Mouse (Mus musculus) forebrain, postnatal 0 days (tissue): ENCODE data around the gene Macf1. TPM values are rescaled to one million over a fixed set of nuclear protein-coding genes. Genes with fewer than 3 reads are reported as not detected.
"Not testable (repeated sequence)": the region's sequence is repeated elsewhere in the genome, so short reads cannot be mapped to it uniquely, and the experiment has no call there.

ENCODE experiments used
- ATAC-seq: fragments of 200-750 bp; cut with Nextera tagmentation; 2 replicates; pipeline ENCODE4 v1.8.0; 2017; ENCODE audit warnings: mild to moderate bottlenecking, moderate library complexity
- DNase-seq: peaks from one replicate; pipeline ENCODE4 v3.0.0-alpha.2; 2015
- H3K27ac ChIP-seq: fragments of 300-500 bp; sonication (generic); 2 replicates; pipeline ENCODE4 v1.5.1; 2014; ENCODE audit warnings: low read depth, mild to moderate bottlenecking, antibody characterized with exemption, low read length, moderate library complexity, mixed read lengths
- H3K27me3 ChIP-seq: fragments of 300-500 bp; sonication (generic); 2 replicates; pipeline ENCODE4 v1.6.1; 2014; ENCODE audit warnings: mild to moderate bottlenecking, low read length, mixed read lengths; ENCODE audit not compliant: insufficient read depth
- H3K36me3 ChIP-seq: fragments of 300-500 bp; sonication (generic); 2 replicates; pipeline ENCODE4 v1.6.1; 2014; ENCODE audit warnings: mild to moderate bottlenecking, moderate library complexity; ENCODE audit not compliant: insufficient read depth
- H3K4me1 ChIP-seq: fragments of 300-500 bp; sonication (generic); 2 replicates; pipeline ENCODE4 v1.6.1; 2014; ENCODE audit warnings: antibody characterized with exemption; ENCODE audit not compliant: insufficient read depth
- H3K4me2 ChIP-seq: fragments of 300-500 bp; sonication (generic); 2 replicates; pipeline ENCODE4 v1.6.1; 2014; ENCODE audit warnings: low read depth, mild to moderate bottlenecking, moderate library complexity
- H3K4me3 ChIP-seq: fragments of 300-500 bp; sonication (generic); 2 replicates; pipeline ENCODE4 v1.5.1; 2014; ENCODE audit warnings: low read depth, low read length, mixed read lengths
- H3K9ac ChIP-seq: fragments of 300-500 bp; sonication (generic); 2 replicates; pipeline ENCODE4 v1.6.1; 2014; ENCODE audit warnings: mild to moderate bottlenecking
- H3K9me3 ChIP-seq: fragments of 300-500 bp; sonication (generic); 2 replicates; pipeline ENCODE4 v1.6.1; 2016; ENCODE audit warnings: low read length
- CTCF ChIP-seq: sonication (generic); IDR thresholded peaks from 2 replicates; pipeline ENCODE4 v1.5.1; 2016; ENCODE audit warnings: antibody characterized with exemption, control low read depth, low read depth
- WGBS: fragments of 180-500 bp; shearing (Covaris S2); extraction: QIAGEN DNeasy Blood & Tissue Kit; methylation state at CpG from one replicate; pipeline ENCODE4 v1.1.7; 2014; 5-methylcytosine and 5-hydroxymethylcytosine counted together
- polyA plus RNA-seq: library from polyadenylated mRNA; unstranded; fragments of >200 nt; fragmentation: Nextera tagmentation; extraction: Ambion mirVana; gene quantifications from 2 replicates; pipeline ENCODE4 v1.2.1, GENCODE M21; 2015
- total RNA-seq: library from RNA; depleted of rRNA; stranded (reverse); fragments of >200 nt; gene quantifications from 2 replicates; pipeline ENCODE4 v1.2.3, GENCODE M21; 2014

The Macf1 gene
- total and polyA plus RNA-seq, 2 experiments from 2014 or later = 58.2 to 345 TPM

DNA sequence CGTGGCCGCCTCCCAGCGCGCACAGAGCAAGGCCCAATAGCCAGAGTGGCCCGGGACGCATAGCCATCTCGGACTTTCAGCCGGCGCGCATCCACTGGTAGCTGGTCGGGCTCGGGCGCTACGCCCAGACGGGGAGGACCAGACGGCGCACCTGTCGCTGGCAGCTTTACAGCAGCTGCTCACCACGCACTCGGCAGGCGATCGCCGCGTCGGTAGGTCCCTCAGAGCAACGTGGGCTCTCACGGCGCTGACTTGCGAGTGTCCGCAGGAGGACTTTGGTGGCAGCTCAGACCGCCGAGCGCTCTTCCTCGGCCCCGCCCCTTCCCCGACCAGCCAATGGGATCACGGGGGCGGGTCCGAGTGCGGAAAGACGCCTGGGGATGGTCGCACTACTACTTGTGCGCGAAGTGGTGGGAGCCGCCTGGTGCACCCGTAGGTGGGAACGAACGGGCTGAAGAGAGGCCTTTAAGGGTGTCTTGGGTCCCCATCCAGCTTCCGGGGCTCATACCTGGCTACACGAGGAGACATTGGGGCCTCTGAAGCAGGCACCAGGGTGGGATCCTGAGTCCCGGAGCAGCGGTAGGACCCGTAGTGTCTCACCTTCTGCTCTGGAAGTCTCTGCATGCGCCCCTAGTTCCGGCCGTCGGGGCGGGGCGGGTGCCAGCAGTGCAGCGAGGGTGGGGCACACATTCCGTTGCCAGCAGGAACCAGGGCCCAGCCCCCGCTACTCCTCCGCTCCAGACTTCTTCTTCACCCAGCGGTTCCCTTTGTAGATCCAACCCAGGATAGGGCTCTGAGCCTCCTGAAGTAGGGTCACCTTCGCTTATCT lies 341.3 kb downstream of the Macf1 start, which contains the start of gene Bmp8a:
Bmp8a (minus strand) TSS at position 611 of the 829 bp plus-strand sequence.
- H3K4me3 ChIP-seq = peak within 1 kb of the TSS; percentile 45
- no peak for TF ChIP-seq CTCF
- H3K27ac ChIP-seq = no peak within 1 kb of the TSS
- H3K9me3 ChIP-seq = no peaks in the 10 kb centered on the region
- H3K4me2 ChIP-seq = peak within 1 kb of the TSS; percentile 68
- peaks cover 33% of the 10 kb centered on the region for H3K27me3 ChIP-seq
- peaks cover 5% of the 10 kb centered on the region; the same call in 1 of the 2 replicates for H3K36me3 ChIP-seq
- peak; percentile 74 for DNase-seq
- WGBS = 1% methylated on average over 65 of the region's 65 CpGs
- H3K4me1 ChIP-seq = no peaks in the 10 kb centered on the region
- ATAC-seq = peak; percentile 89
- H3K9ac ChIP-seq = no peak within 1 kb of the TSS

DNA sequence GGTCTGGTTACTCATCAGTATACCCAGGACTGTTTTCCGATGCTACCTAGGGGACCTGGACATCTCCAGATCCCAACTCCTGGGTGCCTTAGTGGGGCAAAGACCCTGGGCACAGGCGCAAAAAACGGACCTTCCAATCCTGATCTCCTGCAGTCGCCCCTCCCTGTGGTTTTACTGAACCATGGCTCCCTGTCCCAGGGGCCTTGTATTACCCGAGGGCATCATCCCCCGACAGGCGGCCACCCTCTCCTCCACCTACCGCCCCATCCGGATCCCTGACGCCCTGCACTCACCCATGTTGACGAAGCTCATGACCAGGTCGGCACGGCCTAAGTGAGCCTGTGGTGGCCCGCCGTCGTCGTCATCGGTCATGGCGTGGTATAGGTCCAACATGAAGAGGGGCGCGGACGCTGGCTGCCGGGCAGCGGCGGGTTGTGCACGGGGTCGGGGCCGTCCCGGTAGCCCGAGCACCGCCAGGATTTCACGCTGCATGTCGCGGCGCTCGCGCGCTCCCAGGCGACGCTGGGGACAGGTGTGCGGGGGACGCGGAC lies 342.0 kb downstream of the Macf1 start:
- H3K4me2 ChIP-seq = peak overlapping the region; percentile 68
- H3K9ac ChIP-seq = no peak overlapping the region
- TF ChIP-seq CTCF = no peak
- no peak overlapping the region for H3K27ac ChIP-seq
- DNase-seq (no peak), ATAC-seq (peak; percentile 19)
- peak overlapping the region; percentile 45 for H3K4me3 ChIP-seq
- H3K36me3 ChIP-seq = 0 out of 2 replicates have a peak, but pooled peaks cover 2% of the 10 kb centered on the region
- no peaks in the 10 kb centered on the region for H3K4me1 ChIP-seq
- no peaks in the 10 kb centered on the region for H3K9me3 ChIP-seq
- WGBS = 2% methylated on average over 43 of the region's 43 CpGs
- H3K27me3 ChIP-seq = peaks cover 33% of the 10 kb centered on the region

GRCm38 (mm10) chr4:123340232-123340631 lies 343.9 kb downstream of the Macf1 start:
- Histone ChIP-seq H3K4me3 (no peak overlapping the region), H3K27ac (no peak overlapping the region), H3K27me3 (peaks cover 33% of the 10 kb centered on the region), H3K4me2 (no peak overlapping the region), H3K9ac (no peak overlapping the region), H3K4me1 (no peaks in the 10 kb centered on the region), H3K36me3 (no peaks in the 10 kb centered on the region), H3K9me3 (no peaks in the 10 kb centered on the region)
- ATAC-seq = no peak
- 68% methylated on average over 5 of the region's 5 CpGs for WGBS
- no peak for TF ChIP-seq CTCF
- no peak for DNase-seq

DNA sequence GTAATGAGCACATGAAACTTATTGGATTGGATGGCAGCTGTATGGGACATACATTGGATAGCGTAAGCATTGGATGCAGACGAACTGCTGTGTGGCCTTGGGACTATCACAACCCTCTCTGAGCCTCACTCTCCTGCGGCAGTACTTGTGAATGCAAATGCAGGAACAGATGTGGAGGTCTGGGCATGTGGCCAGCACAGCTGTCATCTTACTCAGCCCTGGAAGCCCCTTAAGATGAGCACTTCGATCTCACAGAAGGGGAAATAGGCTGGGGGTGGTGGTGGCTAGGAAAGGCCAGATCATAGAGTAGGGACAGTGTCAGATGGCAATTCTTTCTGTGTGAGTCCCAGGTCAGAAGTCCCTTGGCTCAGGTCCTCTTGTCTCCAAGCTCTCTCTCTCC lies 346.5 kb downstream of the Macf1 start:
- Histone ChIP-seq H3K27me3 (peaks cover 18% of the 10 kb centered on the region), H3K9ac (no peak overlapping the region), H3K4me1 (no peaks in the 10 kb centered on the region), H3K36me3 (no peaks in the 10 kb centered on the region), H3K4me2 (no peak overlapping the region), H3K27ac (no peak overlapping the region), H3K9me3 (no peaks in the 10 kb centered on the region), H3K4me3 (no peak overlapping the region)
- no peak for ATAC-seq
- 69% methylated on average over 4 of the region's 4 CpGs for WGBS
- no peak for TF ChIP-seq CTCF
- DNase-seq = no peak

DNA sequence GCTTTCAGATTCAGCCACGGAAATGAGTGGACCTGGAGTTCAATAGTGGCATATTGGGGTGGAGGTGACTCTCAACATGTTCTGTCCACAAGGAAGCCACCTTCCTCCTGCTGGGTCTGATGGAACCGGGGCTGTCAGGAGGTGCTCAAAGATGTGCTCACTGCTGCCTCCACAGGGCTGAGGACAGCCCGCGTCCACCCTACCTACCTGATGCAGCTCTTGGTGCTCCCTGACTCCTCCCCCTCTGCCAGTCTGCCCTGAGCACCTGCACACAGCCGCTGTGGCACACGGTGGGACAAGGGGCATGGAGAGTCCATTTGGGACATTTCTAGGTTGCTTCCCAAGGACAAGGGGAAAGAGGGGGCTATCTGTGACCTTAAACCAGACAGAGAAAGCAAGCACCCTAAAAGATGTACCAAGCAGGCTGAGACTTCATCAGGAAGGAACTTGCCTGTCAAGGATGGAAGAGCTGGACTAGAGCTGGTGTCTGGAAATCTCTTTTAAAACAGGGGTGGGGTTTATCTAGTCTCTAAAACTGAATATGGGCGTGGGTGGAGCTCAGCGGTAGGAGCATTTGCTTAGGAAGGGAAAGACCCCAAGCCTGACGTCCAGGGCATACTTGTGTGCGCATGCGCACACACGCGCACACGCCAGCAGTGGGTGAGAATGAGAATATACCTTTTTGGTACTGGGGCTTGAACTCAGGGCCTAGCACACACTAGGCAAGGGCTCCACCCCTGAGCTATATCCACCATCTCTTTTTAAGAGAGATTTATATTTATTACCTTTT lies 348.2 kb downstream of the Macf1 start:
- no peaks in the 10 kb centered on the region for H3K9me3 ChIP-seq
- H3K4me1 ChIP-seq = no peaks in the 10 kb centered on the region
- DNase-seq = no peak
- no peak overlapping the region for H3K27ac ChIP-seq
- H3K36me3 ChIP-seq = no peaks in the 10 kb centered on the region
- WGBS = 70% methylated on average over 14 of the region's 14 CpGs
- peaks cover under 1% of the 10 kb centered on the region; the same call in 1 of the 2 replicates for H3K27me3 ChIP-seq
- no peak overlapping the region for H3K4me2 ChIP-seq
- no peak overlapping the region for H3K9ac ChIP-seq
- TF ChIP-seq CTCF = no peak
- H3K4me3 ChIP-seq = no peak overlapping the region
- ATAC-seq = no peak

GRCm38 (mm10) chr4:123335244-123335643 lies 348.9 kb downstream of the Macf1 start:
- 84% methylated on average over 10 of the region's 10 CpGs for WGBS
- H3K4me2 ChIP-seq, DNase-seq, H3K4me1 ChIP-seq, H3K27ac ChIP-seq, H3K4me3 ChIP-seq, H3K9ac ChIP-seq, ATAC-seq, H3K27me3 ChIP-seq, H3K36me3 ChIP-seq, H3K9me3 ChIP-seq: not testable (repeated sequence)
